Mouse (Mus musculus): Measurements from ENCODE around the gene Arl10. TPM values are rescaled to one million over a fixed set of nuclear protein-coding genes. Genes with fewer than 3 reads are reported as not detected.

The Arl10 gene
- 1 to 10 TPM in 3 of 4 experiments, under 1 TPM in 1; 0.87 to 3.5 (median 2.1) TPM for total RNA-seq (2022)

- peak; percentile 54 to 60 for DNase-seq (ENCODE audit: low spot score in 2 of 2)
Measured at GRCm38 (mm10) chr13:54574854-54575481, at the start of gene Arl10. Gene Arl10, plus strand, starts transcription at chr13:54575015.

GRCm38 (mm10) chr13:54527140-54527539, 47.7 kb upstream of the Arl10 start:
- DNase-seq (ENCODE audit: low spot score in 2 of 2), result no peak

- no peak for DNase-seq (ENCODE audit: low spot score in 2 of 2)
Measured at GRCm38 (mm10) chr13:54532134-54532533, 42.7 kb upstream of the Arl10 start.

- DNase-seq (ENCODE audit: low spot score in 2 of 2), result no peak
Measured at GRCm38 (mm10) chr13:54548036-54548435, 26.8 kb upstream of the Arl10 start.

GRCm38 (mm10) chr13:54556176-54556575, 18.6 kb upstream of the Arl10 start:
- DNase-seq (ENCODE audit: low spot score in 2 of 2), result no peak

GRCm38 (mm10) chr13:54556796-54557195, 18.0 kb upstream of the Arl10 start:
- peak; percentile 73 to 82 for DNase-seq (ENCODE audit: low spot score in 2 of 2)

GRCm38 (mm10) chr13:54557652-54558051, 17.2 kb upstream of the Arl10 start:
- DNase-seq (ENCODE audit: low spot score in 2 of 2), result no peak

GRCm38 (mm10) chr13:54559656-54560055, 15.2 kb upstream of the Arl10 start:
- no peak for DNase-seq (ENCODE audit: low spot score in 2 of 2)

GRCm38 (mm10) chr13:54560608-54561007, 14.2 kb upstream of the Arl10 start:
- DNase-seq (ENCODE audit: low spot score in 2 of 2), result no peak

GRCm38 (mm10) chr13:54562562-54562961, 12.3 kb upstream of the Arl10 start:
- peak in 1 of 2 experiments; percentile 35 for DNase-seq (ENCODE audit: low spot score in 2 of 2)

- no peak for DNase-seq (ENCODE audit: low spot score in 2 of 2)
Measured at GRCm38 (mm10) chr13:54564232-54565200, 10.3 kb upstream of the Arl10 start.

- peak; percentile 86 to 89 for DNase-seq (ENCODE audit: low spot score in 2 of 2)
Measured at GRCm38 (mm10) chr13:54565201-54565581, 9.6 kb upstream of the Arl10 start, which contains the start of gene 4833439L19Rik. Gene 4833439L19Rik, minus strand, starts transcription at chr13:54565435.

- DNase-seq (ENCODE audit: low spot score in 2 of 2), result peak in 1 of 2 experiments; percentile 42
Measured at GRCm38 (mm10) chr13:54565594-54566345, 9.0 kb upstream of the Arl10 start.

- no peak for DNase-seq (ENCODE audit: low spot score in 2 of 2)
Measured at GRCm38 (mm10) chr13:54568380-54568779, 6.4 kb upstream of the Arl10 start.

- DNase-seq (ENCODE audit: low spot score in 2 of 2), result no peak
Measured at GRCm38 (mm10) chr13:54569282-54569681, 5.5 kb upstream of the Arl10 start.

GRCm38 (mm10) chr13:54570736-54571135, 4.1 kb upstream of the Arl10 start:
- no peak for DNase-seq (ENCODE audit: low spot score in 2 of 2)

GRCm38 (mm10) chr13:54571637-54572036, 3.2 kb upstream of the Arl10 start:
- no peak for DNase-seq (ENCODE audit: low spot score in 2 of 2)

GRCm38 (mm10) chr13:54572621-54573020, 2.2 kb upstream of the Arl10 start:
- no peak for DNase-seq (ENCODE audit: low spot score in 2 of 2)

GRCm38 (mm10) chr13:54575489-54575888, 674 bp downstream of the Arl10 start:
- no peak for DNase-seq (ENCODE audit: low spot score in 2 of 2)

- no peak for DNase-seq (ENCODE audit: low spot score in 2 of 2)
Measured at GRCm38 (mm10) chr13:54577652-54578507, 3.1 kb downstream of the Arl10 start.

- no peak for DNase-seq (ENCODE audit: low spot score in 2 of 2)
Measured at GRCm38 (mm10) chr13:54581385-54581784, 6.6 kb downstream of the Arl10 start.

Measured in gastrocnemius, adult 8-10 months (tissue).